Mouse (Mus musculus): ENCODE measurements around the gene 1700013H16Rik. TPM values are rescaled to one million over a fixed set of nuclear protein-coding genes. Genes with fewer than 3 reads are reported as not detected.
A peak's percentile ranks its signal among the peaks of the same experiment; 100 is the strongest.
"Not testable (repeated sequence)": the region's sequence is repeated elsewhere in the genome, so short reads cannot be mapped to it uniquely, and the experiment has no call there.

1700013H16Rik gene
- total RNA-seq (2021), result not detected in 2 replicates
- long read RNA-seq, experiment 1, result 0 reads
- long read RNA-seq, experiment 2, result 0 reads

DNA sequence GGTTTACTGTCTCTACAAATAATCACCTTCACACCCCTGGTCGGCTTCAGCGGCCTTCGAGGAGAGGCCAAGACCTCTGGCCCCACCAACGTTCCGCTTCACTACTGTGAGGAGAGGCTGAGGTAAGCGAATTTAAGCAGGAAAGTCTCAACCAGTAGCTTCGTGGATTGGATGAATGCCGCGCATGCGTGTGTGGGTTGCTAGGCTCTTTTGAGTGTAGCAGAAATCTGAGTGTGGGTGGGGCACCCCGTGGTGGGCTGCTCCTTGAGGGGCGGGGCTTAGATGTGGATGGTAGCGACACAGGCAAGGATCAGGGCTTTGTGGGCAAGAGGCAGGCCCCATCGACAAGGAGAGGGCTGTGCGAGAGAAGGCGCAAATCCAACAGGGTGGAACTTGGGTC lies at the start of gene 1700013H16Rik:
1700013H16Rik (minus strand) TSS at position 96 of the 400 bp plus-strand sequence.
- DNase-seq, result no peak

DNA sequence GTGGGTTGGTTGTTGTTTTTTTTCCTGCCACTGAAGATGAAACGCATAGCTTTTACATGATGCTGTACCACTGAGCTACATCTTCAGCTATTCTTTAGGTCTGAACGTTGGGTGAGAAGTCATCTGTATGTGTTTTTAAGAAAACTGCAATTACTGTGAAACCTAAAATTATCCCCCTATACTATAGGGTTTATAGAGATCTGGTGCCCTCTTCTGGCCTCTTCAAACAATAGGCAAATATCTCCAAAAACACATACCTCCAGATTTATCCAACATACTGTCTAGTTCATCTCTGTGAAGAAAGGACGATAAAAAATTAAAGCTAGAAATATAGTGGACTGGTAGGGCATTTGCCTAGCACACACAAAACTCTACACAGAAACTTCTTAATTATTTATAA lies 41.4 kb upstream of the 1700013H16Rik start:
- no peak for DNase-seq

DNA sequence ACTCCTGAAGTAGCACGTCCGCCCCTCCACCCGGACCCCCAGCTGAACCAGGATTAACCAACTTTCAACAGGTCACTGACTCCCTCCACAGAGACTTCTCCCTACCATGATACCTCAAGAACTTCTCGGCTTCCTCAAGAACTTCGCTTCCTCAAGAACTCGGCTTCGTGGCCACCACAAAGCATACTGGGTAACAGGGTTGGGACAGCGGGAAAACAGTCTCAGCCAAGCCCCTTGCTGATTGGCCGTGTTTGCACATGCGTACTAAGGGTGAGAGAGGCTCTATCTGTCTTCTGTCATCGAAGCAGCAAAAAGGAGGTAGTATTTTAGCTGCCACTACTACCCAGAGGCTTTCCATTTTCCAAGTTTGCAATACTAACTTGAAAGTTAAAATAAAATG lies 39.9 kb upstream of the 1700013H16Rik start, which contains the start of gene Xlr:
Xlr (minus strand) TSS at position 188 of the 400 bp plus-strand sequence.
- not testable (repeated sequence) for DNase-seq

DNA sequence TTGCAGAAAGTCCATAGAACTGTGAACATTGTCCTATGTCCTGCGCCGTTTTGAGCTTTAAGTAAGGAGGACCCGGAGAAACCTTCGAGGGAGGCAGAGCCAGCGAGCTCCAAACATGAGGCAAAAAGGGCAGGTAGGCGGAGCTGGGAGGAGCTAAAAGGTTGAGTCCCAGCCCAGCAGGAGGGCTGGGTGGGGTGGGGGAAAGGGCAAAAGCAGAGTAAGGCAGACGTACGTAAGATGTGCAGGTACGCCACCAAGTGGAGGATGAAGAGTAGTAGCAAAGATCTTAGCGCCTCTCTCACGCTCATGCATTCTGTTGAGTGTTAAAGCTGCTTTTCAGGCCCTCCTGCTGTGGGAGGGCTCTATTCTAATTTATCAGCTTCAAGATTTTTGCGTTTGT lies 18.6 kb upstream of the 1700013H16Rik start, which contains the start of gene Zfp36l3:
Zfp36l3 (minus strand) TSS at position 119 of the 400 bp plus-strand sequence.
- DNase-seq, result no peak

DNA sequence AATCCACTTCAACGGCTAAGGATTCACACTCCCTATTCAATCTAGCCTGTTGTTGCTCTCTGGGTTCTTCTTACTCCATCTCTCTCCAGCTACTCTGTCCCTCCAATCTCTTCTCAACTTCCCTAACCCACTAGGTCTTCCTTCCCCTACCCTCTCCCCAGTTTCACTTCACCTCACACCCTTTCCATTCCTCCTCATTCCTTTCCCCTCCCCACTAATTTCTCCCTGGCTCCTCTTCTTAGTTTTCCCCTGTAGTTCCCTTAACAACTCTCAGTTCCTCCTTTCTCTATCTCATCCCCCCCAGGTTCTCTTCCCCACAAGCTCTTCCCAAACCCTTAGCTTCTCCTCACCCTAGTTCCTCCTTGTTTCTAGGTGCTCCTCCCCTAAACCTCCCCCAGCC lies 4.8 kb downstream of the 1700013H16Rik start:
- DNase-seq, result no peak

DNA sequence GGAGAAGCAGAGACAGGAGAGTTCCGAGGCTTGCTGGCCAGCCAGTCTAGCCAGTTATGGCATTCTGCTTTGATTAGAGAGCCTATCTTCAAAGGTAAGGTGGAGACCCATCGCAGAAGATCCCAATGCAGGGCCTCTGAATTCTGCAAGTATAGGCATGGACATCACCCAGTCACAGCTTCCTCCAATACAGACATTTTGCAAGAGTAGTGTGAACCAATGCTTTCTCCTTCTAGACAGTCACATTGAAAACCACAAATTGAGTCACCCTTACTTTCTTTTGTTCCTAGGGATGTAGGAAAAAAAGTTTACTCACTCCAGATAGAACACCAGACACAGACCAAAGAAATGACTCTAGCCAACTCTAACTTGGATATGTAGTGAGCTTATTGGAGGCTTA lies 28.7 kb downstream of the 1700013H16Rik start:
- DNase-seq, result no peak

DNA sequence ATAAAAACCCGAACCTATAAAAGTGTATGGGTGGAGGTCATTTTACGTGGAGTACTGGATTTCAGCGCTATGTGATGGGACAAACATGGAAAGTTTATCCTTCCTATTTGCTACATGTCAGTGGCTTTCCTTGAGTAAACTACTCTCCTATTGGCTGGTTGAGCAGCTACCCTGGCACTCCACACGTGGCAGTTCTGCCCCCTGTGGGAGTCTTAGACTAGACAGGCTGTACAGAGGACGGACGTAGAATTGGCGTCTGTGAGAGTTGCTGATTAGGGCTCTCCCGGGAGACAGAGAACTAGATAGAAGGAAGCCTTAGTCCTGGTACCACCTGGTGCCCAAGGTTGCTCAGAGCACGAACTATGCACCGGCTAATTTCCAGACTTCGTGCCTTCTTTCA lies 33.0 kb downstream of the 1700013H16Rik start, which contains the start of gene 4930502E18Rik:
4930502E18Rik (plus strand) TSS at position 231 of the 400 bp plus-strand sequence.
- DNase-seq, result no peak

DNA sequence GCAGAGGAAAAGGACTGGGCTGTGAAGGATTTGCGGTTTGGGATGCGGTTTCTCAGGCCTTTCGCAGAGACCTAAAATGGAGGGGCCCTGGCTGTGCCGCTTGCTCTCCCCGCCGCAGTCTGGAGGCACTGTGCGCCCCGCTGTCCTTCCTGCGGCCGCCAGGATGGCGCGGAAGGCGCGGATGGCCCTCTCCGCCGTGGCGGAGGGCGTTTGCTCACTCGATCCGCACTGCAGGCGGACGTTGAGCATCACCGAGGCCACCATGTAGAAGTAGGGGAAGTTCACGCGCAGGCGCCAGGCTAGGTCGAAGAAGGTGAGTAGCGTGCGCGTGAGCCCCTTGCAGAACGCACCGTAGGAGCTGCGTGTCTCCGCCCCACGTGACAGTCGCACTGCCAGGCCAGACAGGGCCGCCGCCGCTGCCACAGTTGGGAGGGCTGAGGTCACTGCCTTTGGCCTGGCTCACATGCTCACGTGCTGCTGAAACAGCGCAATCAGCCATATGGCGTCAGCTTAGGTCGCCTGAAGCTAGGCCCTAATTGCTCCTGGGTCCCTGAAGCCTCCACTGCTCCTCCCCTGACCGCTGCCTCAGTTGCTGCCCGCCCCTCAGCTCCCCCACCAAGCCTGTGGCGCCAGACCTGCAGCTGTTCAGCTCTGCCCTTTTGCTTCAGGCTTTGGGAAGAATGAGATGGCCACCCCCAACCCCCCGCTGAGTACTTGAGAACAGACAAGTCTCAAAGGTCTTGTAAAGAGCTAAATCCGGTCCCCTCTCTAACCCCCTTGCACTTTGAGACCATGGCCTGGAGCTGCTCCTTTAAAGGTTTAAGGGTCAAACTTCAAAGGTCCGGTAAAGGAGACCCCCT lies 41.1 kb downstream of the 1700013H16Rik start:
- peak; percentile 57 for DNase-seq

DNA sequence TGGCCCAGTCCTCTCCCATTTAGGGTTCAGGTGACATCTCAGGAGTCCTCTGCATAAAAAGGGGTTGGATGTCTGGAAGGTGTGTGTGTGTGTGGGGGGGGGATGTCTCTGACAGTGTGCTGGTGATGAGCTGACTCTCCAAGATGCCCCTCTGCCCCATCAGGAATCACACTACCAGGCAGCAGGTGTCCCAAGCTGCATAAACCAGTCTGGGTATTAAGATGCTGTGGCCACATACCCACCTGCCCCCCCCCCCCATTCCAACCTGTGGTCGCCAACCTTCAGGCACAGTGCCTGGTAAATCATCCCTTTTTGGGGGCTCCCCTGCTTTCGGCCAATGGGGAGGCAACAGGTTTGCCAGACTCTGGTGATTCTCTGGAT lies 41.7 kb downstream of the 1700013H16Rik start:
- DNase-seq, result no peak

DNA sequence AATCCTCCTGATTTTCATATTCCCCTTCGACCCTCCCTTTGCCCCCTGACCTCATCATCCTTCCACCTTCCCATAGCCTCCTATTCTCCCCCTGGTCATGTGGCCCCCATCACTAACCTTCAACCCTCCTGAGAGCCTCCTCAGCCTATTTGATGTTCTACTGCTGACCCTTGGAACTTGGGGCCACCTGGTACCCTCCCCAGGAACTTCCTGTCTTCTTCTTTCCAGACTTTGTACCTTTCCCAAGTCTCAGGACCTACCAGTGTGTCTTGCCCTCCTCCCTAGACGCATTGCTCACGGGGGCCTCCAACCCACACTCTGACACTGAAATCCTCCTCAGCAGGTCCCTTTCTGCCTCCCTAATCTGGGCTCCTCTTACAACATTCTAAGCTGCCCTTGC lies 55.0 kb downstream of the 1700013H16Rik start:
- no peak for DNase-seq

DNA sequence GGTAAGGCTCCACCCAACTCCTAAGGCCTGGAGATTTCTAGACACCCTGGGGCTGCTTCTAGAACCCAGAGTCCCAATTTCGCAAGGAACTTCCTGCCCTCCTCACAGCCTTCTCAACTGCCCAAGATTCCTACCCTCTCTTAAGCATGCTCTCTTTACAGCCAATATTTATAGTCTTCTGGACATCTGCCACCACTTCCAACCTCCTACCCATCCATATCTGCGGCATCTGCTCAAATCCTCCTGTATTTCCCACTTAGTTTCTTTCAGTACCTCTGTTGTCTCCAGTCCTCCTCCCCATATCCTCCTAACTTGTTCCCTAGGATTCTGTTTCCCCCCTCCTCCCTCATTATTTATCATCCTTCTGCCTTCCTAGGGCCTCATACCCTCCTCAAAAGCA lies 58.4 kb downstream of the 1700013H16Rik start:
- DNase-seq, result no peak

DNA sequence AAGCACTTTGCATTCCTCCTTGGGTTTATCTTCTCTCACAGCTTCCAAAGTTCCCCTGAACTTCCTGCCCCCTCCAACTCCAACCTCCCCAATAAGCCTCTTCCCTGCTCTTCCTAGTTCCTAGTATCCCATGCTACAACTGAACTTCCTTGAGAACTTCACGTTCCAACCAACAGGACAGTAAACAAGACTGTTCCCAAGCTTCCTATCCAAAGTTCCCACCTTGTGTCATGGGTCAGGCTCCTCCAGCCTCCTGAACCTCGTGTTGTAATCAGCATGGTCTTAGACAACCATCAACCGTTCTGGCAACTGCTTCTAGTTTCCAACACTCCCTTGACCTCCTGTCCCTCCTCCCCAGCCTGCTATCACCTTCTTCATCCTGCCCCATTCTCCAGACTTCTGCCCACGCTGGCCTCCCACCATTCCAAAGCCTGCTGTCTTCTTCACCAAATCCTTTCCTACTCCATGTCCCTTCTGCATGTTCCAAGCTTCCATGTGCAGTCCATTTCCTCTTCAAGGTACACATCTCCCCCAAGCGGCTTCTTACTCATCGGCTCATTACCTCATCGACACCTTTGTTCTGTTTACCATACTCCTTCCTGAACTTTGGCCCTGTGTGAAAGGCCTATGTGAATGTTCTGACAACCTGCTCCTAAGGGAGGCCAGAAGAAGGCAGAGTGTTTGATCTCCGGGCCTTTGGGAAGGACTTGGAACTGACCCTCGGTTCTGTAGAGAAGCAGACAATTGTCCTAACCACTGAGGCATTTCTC lies 63.4 kb downstream of the 1700013H16Rik start:
- no peak for DNase-seq

DNA sequence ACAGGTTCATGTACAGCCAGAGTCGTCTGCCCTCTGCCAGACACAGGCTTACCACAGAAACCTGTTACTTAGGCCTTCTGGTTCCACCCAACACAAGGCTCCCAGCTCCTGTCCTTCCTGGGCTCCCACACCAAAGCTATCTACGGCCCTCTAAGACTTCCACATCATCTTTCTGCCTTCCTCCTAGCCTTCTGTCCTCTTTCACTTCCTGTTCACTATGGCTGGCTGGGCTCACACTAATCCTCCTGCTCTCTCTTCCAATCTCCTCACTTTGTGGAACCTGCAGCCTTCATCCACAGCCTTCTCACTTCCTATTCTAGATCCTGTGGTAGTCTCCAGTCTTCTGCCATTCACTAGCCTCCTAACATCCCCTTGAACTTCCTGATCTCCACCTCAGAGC lies 64.5 kb downstream of the 1700013H16Rik start:
- DNase-seq, result no peak

Other genes with a start within 250 kb of the 1700013H16Rik start
- 75.8 and 104 TPM in 2 replicates for gene Rtl8c, start 149.8 kb downstream of the 1700013H16Rik start, total RNA-seq (2021)
- gene Gm14597, start 148.9 kb downstream of the 1700013H16Rik start, total RNA-seq (2021), result not detected in 2 replicates
- gene Rtl8a, start 114.1 kb downstream of the 1700013H16Rik start, total RNA-seq (2021), result 141 and 165 TPM in 2 replicates
- gene Rtl8b, start 87.4 kb downstream of the 1700013H16Rik start, total RNA-seq (2021), result 98.2 and 103 TPM in 2 replicates
- not detected in 2 replicates for gene 4930502E18Rik, start 33.0 kb downstream of the 1700013H16Rik start, total RNA-seq (2021)
- gene Zfp36l3, start 18.6 kb upstream of the 1700013H16Rik start, total RNA-seq (2021), result not detected in 2 replicates
- gene Xlr, start 39.9 kb upstream of the 1700013H16Rik start, total RNA-seq (2021), result 1.0 and 2.4 TPM in 2 replicates